ENCODE assay signal across 12 mouse cellular contexts in the genomic region with DNA sequence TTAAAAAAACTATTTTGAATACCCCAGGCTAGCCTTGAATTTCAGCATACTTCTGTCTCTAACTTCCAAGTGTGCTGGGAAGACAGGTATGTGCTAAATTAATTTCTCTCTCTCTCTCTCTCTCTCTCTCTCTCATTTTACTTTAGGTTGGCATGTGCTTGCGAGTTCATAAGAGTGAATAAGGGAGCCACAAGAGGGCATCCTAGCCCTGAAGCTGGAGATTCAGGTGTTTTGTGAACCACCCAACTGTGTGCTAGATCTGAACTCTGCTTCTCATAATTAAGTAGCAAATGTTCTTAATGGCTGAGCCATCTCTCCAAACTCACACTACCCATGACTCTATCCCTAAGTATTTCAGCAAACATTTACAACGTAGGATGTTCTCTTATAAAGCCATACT. TPM values are rescaled to one million over a fixed set of nuclear protein-coding genes. Genes with fewer than 3 reads are reported as not detected.
DNase-seq lines count a peak whose midpoint lies in the region; ATAC-seq and TF ChIP-seq lines count a peak whose summit lies in the region.
"Had no signal": no experiment of that assay in that cellular context is flagged by ENCODE, and none has a peak within 500 bp of the region (broad histone marks: within the 10 kb centered on the region; RNA-seq: fewer than 3 reads in every experiment).

No protein-coding gene starts in this region.

- no peak overlapping the region for H3K9ac ChIP-seq in liver, embryonic 14.5 days (replicated peaks)
- H3K9ac ChIP-seq in liver, embryonic 11.5 days (ENCODE audit: low read depth, low read length) = no peak overlapping the region
- H3K9ac ChIP-seq: embryonic facial prominence, embryonic 13.5 days; forebrain, embryonic 13.5 days had no signal

- peaks cover 7 to 12% of the 10 kb centered on the region in 2 experiments for H3K4me1 ChIP-seq in liver, embryonic 14.5 days (replicated peaks; ENCODE audit: control insufficient read depth in 2 of 2, insufficient read depth in 2 of 2, low read length in 1 of 2)
- H3K4me1 ChIP-seq in liver, embryonic 11.5 days (replicated peaks; ENCODE audit: control insufficient read depth, insufficient read depth, low read length) = peaks cover 7% of the 10 kb centered on the region

- H3K4me3 ChIP-seq in gastrocnemius, adult 2 months = no peak overlapping the region
- H3K4me3 ChIP-seq in liver, embryonic 14.5 days (ENCODE audit: insufficient read depth in 1 of 2, low read depth in 2 of 2, low read length in 2 of 2) = no peak overlapping the region
- H3K4me3 ChIP-seq in liver, embryonic 11.5 days (ENCODE audit: low read depth, low read length) = no peak overlapping the region
- H3K4me3 ChIP-seq: embryonic facial prominence, embryonic 13.5 days; forebrain, embryonic 13.5 days had no signal

- no peak overlapping the region for H3K27ac ChIP-seq in gastrocnemius, adult 2 months
- no peak overlapping the region for H3K27ac ChIP-seq in liver, embryonic 14.5 days
- no peak overlapping the region for H3K27ac ChIP-seq in liver, embryonic 11.5 days (ENCODE audit: low read depth, low read length)
- H3K27ac ChIP-seq: embryonic facial prominence, embryonic 13.5 days; forebrain, embryonic 13.5 days; macrophage had no signal

- WGBS in liver, embryonic 14.5 days (ENCODE audit: insufficient replicate concordance) = 80% methylated on average over 2 of the region's 2 CpGs
- WGBS in liver, embryonic 11.5 days = 91% methylated on average over 2 of the region's 2 CpGs

- peaks cover 50% of the 10 kb centered on the region for H3K36me3 ChIP-seq in liver, embryonic 14.5 days (replicated peaks; ENCODE audit: control insufficient read depth, insufficient read depth, low read depth)
- peaks cover 26% of the 10 kb centered on the region for H3K36me3 ChIP-seq in liver, embryonic 11.5 days (ENCODE audit: control insufficient read depth, insufficient read depth, low read length)

- TF ChIP-seq EP300 in liver, embryonic 14.5 days (IDR thresholded peaks at IDR 0.05; ENCODE audit: low read depth) = no peak

- no peaks in the 10 kb centered on the region for H3K9me3 ChIP-seq in liver, embryonic 14.5 days (ENCODE audit: control insufficient read depth, low read length)
- H3K9me3 ChIP-seq in liver, embryonic 11.5 days (ENCODE audit: control insufficient read depth, low read length) = no peaks in the 10 kb centered on the region
- H3K9me3 ChIP-seq: embryonic facial prominence, embryonic 13.5 days; forebrain, embryonic 13.5 days had no signal

- intact Hi-C loops in gastrocnemius, adult 2 months (cut with DNase I) = no loop called here

- no peaks in the 10 kb centered on the region for H3K27me3 ChIP-seq in liver, embryonic 14.5 days (ENCODE audit: control insufficient read depth, insufficient read depth, low read length)
- no peaks in the 10 kb centered on the region for H3K27me3 ChIP-seq in liver, embryonic 11.5 days (replicated peaks; ENCODE audit: control insufficient read depth, insufficient read depth, low read length)
- H3K27me3 ChIP-seq: embryonic facial prominence, embryonic 13.5 days; forebrain, embryonic 13.5 days had no signal

- peak; percentile 33 for TF ChIP-seq CTCF in gastrocnemius, adult 2 months (IDR thresholded peaks at IDR 0.05)
- TF ChIP-seq CTCF in liver, embryonic 14.5 days (IDR thresholded peaks at IDR 0.05; ENCODE audit: low read depth) = peak; percentile 38

- DNase-seq in gastrocnemius, adult 2 months = no peak
- DNase-seq in gastrocnemius, postnatal 25 days = no peak
- no peak for DNase-seq in liver, embryonic 14.5 days (ENCODE audit: low read depth in 3 of 3, low spot score in 3 of 3)
- DNase-seq in liver, embryonic 11.5 days (ENCODE audit: low spot score) = no peak
- DNase-seq in 416B (ENCODE audit: low read depth) = peak; percentile 41
- DNase-seq in brain, adult 2 months (ENCODE audit: low read depth, low spot score) = peak; percentile 65
- DNase-seq in adrenal gland, adult 8-10 months = no peak
- no peak for DNase-seq in spleen, adult 18-20 months
- DNase-seq: adrenal gland, postnatal 36 days had no signal

- ATAC-seq in liver, embryonic 14.5 days (ENCODE audit: insufficient read depth) = no peak
- ATAC-seq in liver, embryonic 11.5 days (replicated peaks; ENCODE audit: low FRiP score) = no peak
- ATAC-seq: forebrain, embryonic 13.5 days had no signal

- no peak overlapping the region for H3K4me2 ChIP-seq in liver, embryonic 14.5 days (ENCODE audit: low read depth)
- no peak overlapping the region for H3K4me2 ChIP-seq in liver, embryonic 11.5 days
- H3K4me2 ChIP-seq: embryonic facial prominence, embryonic 13.5 days; forebrain, embryonic 13.5 days had no signal

RNA-seq across cellular contexts. Expression of a gene that starts 21.8 kb away (rescaled TPM):
- total RNA-seq in gastrocnemius, adult 2 months (2021) = 10 to 100 TPM; 66.2 to 72.2 TPM
- total RNA-seq in gastrocnemius, postnatal 25 days (2021) = 10 to 100 TPM; 67.9 to 70.2 TPM
- polyA plus RNA-seq in liver, embryonic 14.5 days (2012; rRNA removed) = 20.4 and 26.8 TPM in 2 replicates
- 11.6 and 16.5 TPM in 2 replicates for polyA plus RNA-seq in liver, embryonic 14.5 days (2014; fragmentation: Nextera tagmentation; extraction: Ambion mirVana)
- polyA plus RNA-seq in liver, embryonic 11.5 days (2014; fragmentation: Nextera tagmentation; extraction: Ambion mirVana) = 34.1 and 36.2 TPM in 2 replicates
- 100 to 1,000 TPM; 180 to 380 (median 226) TPM for total RNA-seq in adrenal gland, adult 8-10 months (2022)

RNA-seq across cellular contexts. Expression of a gene that starts 35.6 kb away (rescaled TPM):
- 10 to 100 TPM; 28.0 to 29.5 TPM for total RNA-seq in gastrocnemius, adult 2 months (2021)
- total RNA-seq in gastrocnemius, postnatal 25 days (2021) = 10 to 100 TPM; 27.8 to 32.2 TPM
- 13.2 and 23.1 TPM in 2 replicates for polyA plus RNA-seq in liver, embryonic 14.5 days (2012; rRNA removed)
- 59.6 and 65.6 TPM in 2 replicates for polyA plus RNA-seq in liver, embryonic 14.5 days (2014; fragmentation: Nextera tagmentation; extraction: Ambion mirVana)
- 137 and 154 TPM in 2 replicates for polyA plus RNA-seq in liver, embryonic 11.5 days (2014; fragmentation: Nextera tagmentation; extraction: Ambion mirVana)
- 100 to 1,000 TPM; 154 to 180 (median 171) TPM for total RNA-seq in adrenal gland, adult 8-10 months (2022)

RNA-seq across cellular contexts. Expression of a gene that starts 35.7 kb away (rescaled TPM):
- 10 to 100 TPM; 38.0 to 41.1 TPM for total RNA-seq in gastrocnemius, adult 2 months (2021)
- 10 to 100 TPM; 34.7 to 38.9 TPM for total RNA-seq in gastrocnemius, postnatal 25 days (2021)
- polyA plus RNA-seq in liver, embryonic 14.5 days (2012; rRNA removed) = 3.0 and 4.1 TPM in 2 replicates
- 2.1 and 2.4 TPM in 2 replicates for polyA plus RNA-seq in liver, embryonic 14.5 days (2014; fragmentation: Nextera tagmentation; extraction: Ambion mirVana)
- polyA plus RNA-seq in liver, embryonic 11.5 days (2014; fragmentation: Nextera tagmentation; extraction: Ambion mirVana) = 8.6 and 9.5 TPM in 2 replicates
- 10 to 100 TPM; 66.2 to 77.3 (median 70.0) TPM for total RNA-seq in adrenal gland, adult 8-10 months (2022)

RNA-seq across cellular contexts. Expression of a gene that starts 41.0 kb away (rescaled TPM):
- 10 to 100 TPM; 38.5 to 49.2 TPM for total RNA-seq in gastrocnemius, adult 2 months (2021)
- 100 to 1,000 TPM in 1 of 2 experiments, 10 to 100 TPM in 1; 37.7 to 102 TPM for total RNA-seq in gastrocnemius, postnatal 25 days (2021)
- polyA plus RNA-seq in liver, embryonic 14.5 days (2012; rRNA removed) = 5.1 and 6.3 TPM in 2 replicates
- polyA plus RNA-seq in liver, embryonic 14.5 days (2014; fragmentation: Nextera tagmentation; extraction: Ambion mirVana) = 2.6 and 6.8 TPM in 2 replicates
- polyA plus RNA-seq in liver, embryonic 11.5 days (2014; fragmentation: Nextera tagmentation; extraction: Ambion mirVana) = 17.9 and 24.1 TPM in 2 replicates
- total RNA-seq in adrenal gland, adult 8-10 months (2022) = 100 to 1,000 TPM in 3 of 4 experiments, 10 to 100 TPM in 1; 89.8 to 116 (median 110) TPM

Comparison
In these comparisons a context has a peak if more than half of its experiments do, and no peak if none do; other contexts are left out.
1. DNase-seq: peak in 416B (single experiment) and brain, adult 2 months (single experiment); none in gastrocnemius, adult 2 months (single experiment), gastrocnemius, postnatal 25 days (single experiment), liver, embryonic 14.5 days (0 of 3), liver, embryonic 11.5 days (single experiment), adrenal gland, adult 8-10 months (single experiment) and spleen, adult 18-20 months (0 of 2).
2. RNA of a gene that starts 35.6 kb away (total RNA-seq): 154 to 180 TPM in adrenal gland, adult 8-10 months; 27.8 to 32.2 TPM in gastrocnemius, postnatal 25 days and 28.0 to 29.5 TPM in gastrocnemius, adult 2 months; every median in the first group is over 4 times any median in the second.